Mouse (Mus musculus) layer of hippocampus, adult 8-10 months (tissue): ENCODE measurements around the gene Mogs. TPM values are rescaled to one million over a fixed set of nuclear protein-coding genes. Genes with fewer than 3 reads are reported as not detected.

Experiments
- DNase-seq, 2 experiments: peaks; one replicate each; pipeline ENCODE4 v3.0.0; 2022; ENCODE audit warnings: low spot score in 2 of 2
- total RNA-seq, 4 experiments: library from RNA; stranded (reverse); gene quantifications; 2 replicates each; pipeline ENCODE4 v1.2.4; 2022

Mogs gene
- total RNA-seq, 4 experiments from 2014 or later: 23.7 to 30.1 (median 28.2) TPM

DNA sequence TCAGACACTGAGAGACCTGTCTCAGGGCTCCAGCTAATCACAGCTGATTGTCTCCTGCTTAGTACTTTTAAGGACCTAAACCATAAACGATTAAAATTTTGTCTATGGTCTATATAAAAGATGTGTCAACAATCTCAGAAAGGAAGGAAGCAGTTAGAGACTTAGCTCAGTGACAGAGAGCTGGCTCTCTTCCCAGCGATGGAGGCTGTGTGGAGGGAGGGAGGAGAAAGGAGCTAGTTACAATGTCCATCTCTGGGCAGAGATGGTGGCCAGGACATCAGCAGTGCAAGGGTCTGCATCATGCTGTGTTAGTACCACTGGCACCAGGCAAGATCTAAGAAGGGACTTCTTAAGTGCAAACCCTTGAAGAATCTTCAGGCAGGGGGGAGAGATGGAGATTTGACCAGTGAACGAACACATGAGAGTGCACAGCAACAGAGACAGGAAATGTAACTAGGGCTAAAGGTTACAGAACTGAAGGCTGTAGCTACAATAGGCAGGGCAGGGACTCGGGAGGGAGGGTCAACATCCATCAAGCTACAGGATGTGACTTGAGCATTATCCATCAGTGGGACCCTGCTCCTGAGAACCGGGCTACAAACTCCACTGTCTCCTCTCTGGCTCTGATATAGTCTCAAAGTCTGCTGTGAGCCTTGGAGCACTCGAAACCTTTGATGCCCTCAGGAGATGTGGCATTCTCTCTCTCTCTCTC is 22.7 kb upstream of the Mogs start:
- no peak for DNase-seq

DNA sequence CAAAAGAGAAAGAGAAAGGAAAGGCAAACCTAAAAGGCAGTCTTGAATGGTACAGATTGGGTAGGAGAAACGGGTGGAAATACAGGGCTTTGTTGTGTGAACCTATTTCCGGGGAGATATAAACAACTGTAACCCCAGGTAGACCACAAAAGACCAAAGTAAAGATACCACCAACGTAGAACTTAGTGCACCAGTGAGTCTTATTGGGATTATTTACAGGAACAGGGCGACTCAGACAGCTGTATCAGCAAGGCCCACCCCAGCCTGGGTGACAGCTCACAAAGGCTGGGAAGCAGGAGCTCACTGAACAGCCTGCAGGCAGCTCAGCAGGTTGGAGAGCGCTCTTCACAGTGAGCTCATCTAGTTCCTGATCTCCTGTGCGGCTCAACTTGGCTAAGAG is 19.3 kb upstream of the Mogs start:
- no peak for DNase-seq

DNA sequence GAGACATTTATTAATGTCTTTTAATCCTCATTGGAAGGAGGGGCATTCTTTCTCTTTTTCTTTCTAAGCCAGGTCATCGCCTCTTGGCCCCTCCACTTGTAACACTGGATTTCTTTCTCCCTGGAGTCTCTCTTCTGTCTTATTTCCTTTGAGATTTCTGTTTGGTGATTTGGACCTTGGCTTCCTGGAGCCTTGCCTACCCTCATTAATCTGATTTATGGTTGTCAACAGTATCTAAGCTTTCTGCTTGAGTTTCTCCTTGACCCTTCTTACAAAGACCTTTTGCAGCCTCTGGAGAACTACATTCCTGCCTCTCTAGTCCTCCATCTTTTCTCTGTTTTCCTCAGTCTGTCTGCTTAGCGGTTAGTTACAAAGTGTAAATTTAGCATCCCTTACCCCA is 16.9 kb upstream of the Mogs start:
- DNase-seq: no peak

DNA sequence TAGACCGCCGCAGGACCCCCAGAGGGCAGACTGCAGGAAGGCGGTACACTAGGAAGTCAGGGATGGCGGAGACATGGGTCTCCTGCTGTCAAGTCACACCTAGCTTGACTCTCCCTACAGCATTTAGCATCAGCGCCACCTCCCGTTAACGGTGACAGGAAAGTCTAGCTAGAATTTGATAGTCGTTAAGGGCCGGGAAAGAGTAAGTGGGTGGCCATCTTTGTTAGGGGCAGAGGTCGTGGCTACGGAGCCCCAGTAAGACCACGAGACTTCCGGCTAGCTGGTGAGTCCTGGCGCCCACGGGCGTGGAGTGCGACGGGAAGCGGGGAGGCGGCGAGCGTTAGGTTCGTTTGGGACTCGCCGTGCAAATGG is 14.0 kb upstream of the Mogs start, which contains the start of the genes Ccdc142 and Gm42688:
TSS of gene Ccdc142 (plus strand) at position 286 of the 372 bp plus-strand sequence.
TSS of gene Gm42688 (plus strand) at position 302 of the 372 bp plus-strand sequence.
- DNase-seq: peak; percentile 92

- peak in 1 of 2 experiments; percentile 59 for DNase-seq
Measured at GRCm38 (mm10) chr6:83101688-83102556, 13.4 kb upstream of the Mogs start.

GRCm38 (mm10) chr6:83103130-83103650 is 12.1 kb upstream of the Mogs start:
- DNase-seq: no peak

- DNase-seq: peak; percentile 44 to 65
Measured at GRCm38 (mm10) chr6:83104158-83104557, 11.1 kb upstream of the Mogs start.

GRCm38 (mm10) chr6:83107566-83108400 is 7.5 kb upstream of the Mogs start:
- peak; percentile 50 to 55 for DNase-seq

GRCm38 (mm10) chr6:83108762-83109668 is 6.3 kb upstream of the Mogs start, which contains the start of gene Mrpl53:
Mrpl53 (plus strand) TSS chr6:83109040.
- DNase-seq: peak; percentile 73 to 78

DNA sequence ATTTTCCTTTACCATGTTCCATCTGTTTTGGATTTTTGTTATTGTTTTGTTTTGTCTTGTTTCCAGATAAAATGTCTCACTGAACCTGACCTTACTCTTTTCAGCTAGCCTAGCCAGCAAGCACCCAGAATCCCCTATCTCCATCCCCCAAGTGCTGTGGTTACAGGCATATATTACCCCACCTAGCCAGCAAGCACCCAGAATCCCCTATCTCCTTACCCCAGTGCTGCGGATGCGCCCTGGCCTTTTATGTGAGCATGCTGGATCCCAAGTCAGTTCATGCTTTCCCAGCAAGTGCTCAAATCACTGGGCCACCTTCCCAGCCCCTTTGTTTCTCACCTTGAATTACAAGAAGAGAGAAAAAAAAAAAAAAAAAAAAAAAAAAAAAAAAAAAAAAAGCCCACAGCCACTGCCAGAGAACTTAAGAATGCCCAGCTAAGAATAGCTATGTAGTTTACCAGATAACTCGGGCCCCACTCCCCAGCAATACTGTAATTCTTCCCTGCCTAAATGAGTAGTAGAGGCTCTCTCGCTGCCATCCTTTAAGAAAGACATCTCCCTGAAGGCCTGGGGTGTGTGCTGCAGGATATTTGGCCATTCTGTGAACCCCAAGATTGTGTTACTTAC is 3.7 kb upstream of the Mogs start:
- DNase-seq: no peak

DNA sequence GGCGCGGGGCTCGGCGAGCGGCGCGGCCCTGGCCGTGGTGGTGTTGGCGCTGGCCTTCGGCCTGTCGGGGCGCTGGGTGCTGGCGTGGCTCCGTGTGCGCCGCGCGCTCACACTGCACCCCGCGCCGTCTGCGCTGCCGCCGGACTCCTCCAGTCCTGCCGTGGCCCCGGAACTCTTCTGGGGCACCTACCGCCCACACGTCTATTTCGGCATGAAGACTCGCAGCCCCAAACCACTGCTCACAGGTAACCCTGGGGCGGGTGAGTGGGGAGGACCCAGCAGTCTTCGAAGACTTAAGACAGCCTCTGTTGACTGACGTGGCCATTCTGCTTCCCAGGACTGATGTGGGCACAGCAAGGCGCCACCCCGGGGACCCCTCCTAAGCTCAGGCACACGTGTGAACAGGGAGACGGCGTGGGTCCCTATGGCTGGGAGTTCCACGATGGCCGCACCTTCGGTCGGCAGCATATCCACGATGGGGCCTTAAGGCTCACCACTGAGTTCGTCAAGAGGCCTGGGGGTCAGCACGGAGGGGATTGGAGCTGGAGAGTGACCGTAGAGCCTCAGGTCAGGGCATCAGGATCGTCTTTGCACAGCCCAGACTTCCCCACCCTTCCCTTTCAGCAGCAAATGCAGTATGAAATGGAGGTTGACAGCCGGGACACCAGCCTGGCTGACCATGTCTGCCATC is 531 bp downstream of the Mogs start:
- DNase-seq: no peak

- DNase-seq: no peak
Measured at GRCm38 (mm10) chr6:83116373-83117164, 1.3 kb downstream of the Mogs start.

GRCm38 (mm10) chr6:83117165-83117438 is 1.8 kb downstream of the Mogs start:
- no peak for DNase-seq

- DNase-seq: no peak
Measured at GRCm38 (mm10) chr6:83117616-83118015, 2.3 kb downstream of the Mogs start.

- no peak for DNase-seq
Measured at GRCm38 (mm10) chr6:83118369-83118768, 3.1 kb downstream of the Mogs start.

DNA sequence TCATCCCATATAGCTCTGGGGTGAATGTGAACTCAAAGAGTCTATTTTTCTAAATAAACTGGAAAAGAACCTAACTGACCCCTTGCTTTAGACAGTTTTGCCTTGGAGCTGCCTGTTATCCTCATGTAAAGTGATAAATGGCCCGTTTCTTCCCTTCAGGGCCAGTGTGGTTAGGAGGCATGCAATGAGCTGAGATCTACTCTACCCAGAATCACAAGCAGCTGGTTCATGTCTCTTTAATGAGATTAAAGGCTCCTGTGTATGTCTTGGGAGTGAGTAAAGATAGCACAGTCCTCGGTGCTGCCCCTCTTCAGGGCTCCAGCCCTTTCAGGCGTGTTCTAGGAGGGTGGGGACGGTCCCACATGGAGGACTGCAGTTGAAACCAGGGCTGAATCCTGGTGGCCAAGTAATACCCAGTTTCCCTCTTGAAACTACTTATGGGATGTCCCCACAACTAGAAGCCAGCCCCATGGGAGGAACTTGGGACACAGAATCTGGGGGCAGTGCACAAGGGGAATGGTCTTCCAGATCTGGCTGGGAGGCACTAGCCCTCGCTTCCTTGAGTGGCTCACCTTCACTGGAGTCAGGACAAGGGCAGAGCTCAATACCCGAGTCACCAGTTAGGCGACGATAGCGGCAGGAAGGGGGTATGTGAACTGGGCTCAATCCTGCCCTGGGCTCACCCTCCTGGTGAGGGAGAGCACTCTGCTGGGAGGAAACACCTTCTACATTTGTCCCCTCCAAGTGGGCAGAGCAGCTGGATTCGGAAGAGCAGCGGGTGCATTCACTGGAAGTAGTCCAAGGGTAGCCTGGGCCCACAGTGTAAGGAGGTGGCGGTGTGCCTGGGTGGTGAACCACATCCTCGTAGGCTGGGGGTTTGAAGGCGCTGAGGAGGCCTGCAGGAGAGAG is 3.8 kb downstream of the Mogs start:
- no peak for DNase-seq

DNA sequence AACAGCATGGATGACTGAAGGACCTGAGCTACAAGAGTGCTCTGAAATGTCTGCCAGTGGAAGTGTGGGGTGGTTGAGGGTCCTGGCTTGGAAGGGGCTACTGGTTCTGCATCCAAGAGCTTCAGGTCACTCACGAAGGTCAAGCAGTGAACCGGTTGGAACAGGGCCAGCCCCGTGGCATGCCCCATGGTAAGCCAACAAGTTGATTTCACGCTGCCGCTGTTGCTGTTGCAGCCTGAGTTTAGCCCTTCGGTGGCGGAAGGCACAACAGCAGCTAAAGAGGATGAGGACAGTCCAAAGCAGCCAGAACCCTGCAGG is 4.4 kb downstream of the Mogs start:
- no peak for DNase-seq
